In genomic region chr15:12013532-12014196, GRCm38 (mm10) we compare ENCODE assay signal across 24 mouse cellular contexts. TPM values are rescaled to one million over a fixed set of nuclear protein-coding genes. Genes with fewer than 3 reads are reported as not detected.
DNase-seq lines count a peak whose midpoint lies in the region; TF ChIP-seq lines count a peak whose summit lies in the region.
"Had no signal": no experiment of that assay in that cellular context is flagged by ENCODE, and none has a peak within 500 bp of the region (broad histone marks: within the 10 kb centered on the region; RNA-seq: fewer than 3 reads in every experiment).

No protein-coding gene starts in this region.

- no peak for TF ChIP-seq CTCF in spleen, adult 2 months (IDR thresholded peaks at IDR 0.05; ENCODE audit: extremely low read depth, insufficient read depth, insufficient read length, insufficient replicate concordance)

- no peaks in the 10 kb centered on the region for H3K36me3 ChIP-seq in spleen, adult 2 months (ENCODE audit: control insufficient read depth, insufficient read depth, low read length)
- H3K36me3 ChIP-seq: embryonic facial prominence, embryonic 10.5 days; embryonic facial prominence, embryonic 13.5 days; forebrain, embryonic 12.5 days; forebrain, embryonic 15.5 days; heart, embryonic 12.5 days; heart, embryonic 15.5 days; hindbrain, embryonic 10.5 days; hindbrain, embryonic 13.5 days had no signal

- no peak overlapping the region for H3K4me3 ChIP-seq in spleen, adult 2 months (ENCODE audit: extremely low read depth, insufficient read depth, insufficient read length)
- H3K4me3 ChIP-seq: embryonic facial prominence, embryonic 10.5 days; embryonic facial prominence, embryonic 13.5 days; erythroblast, embryonic 14.5 days; forebrain, embryonic 12.5 days; forebrain, embryonic 15.5 days; heart, embryonic 12.5 days; heart, embryonic 15.5 days; hindbrain, embryonic 10.5 days; hindbrain, embryonic 13.5 days had no signal

- H3K27ac ChIP-seq in spleen, adult 2 months (ENCODE audit: insufficient read depth, low read length) = peak overlapping the region; percentile 75
- H3K27ac ChIP-seq: embryonic facial prominence, embryonic 10.5 days; embryonic facial prominence, embryonic 13.5 days; forebrain, embryonic 12.5 days; forebrain, embryonic 15.5 days; heart, embryonic 15.5 days; hindbrain, embryonic 10.5 days; hindbrain, embryonic 13.5 days had no signal

- DNase-seq in gastrocnemius, adult 18-20 months (ENCODE audit: low spot score) = peak; percentile 23
- DNase-seq in gastrocnemius, postnatal 10 days = no peak
- DNase-seq in spleen, adult 2 months (ENCODE audit: low read depth in 1 of 2, low spot score in 2 of 2) = no peak
- no peak for DNase-seq in spleen, postnatal 14 days (ENCODE audit: low spot score in 2 of 2)
- DNase-seq in induced T-regulatory cell, adult 2 months (ENCODE audit: low read depth) = peak; percentile 25
- no peak for DNase-seq in lung, postnatal 14 days
- DNase-seq in right cerebral cortex, postnatal 10 days (ENCODE audit: low spot score in 2 of 2) = no peak
- DNase-seq: adrenal gland, adult 2 months; adrenal gland, postnatal 14 days; cerebellum, adult 2 months; cerebellum, adult 9-11 months; cerebellum, postnatal 25 days; gastrocnemius, postnatal 36 days; heart, postnatal 10 days; heart, postnatal 36 days had no signal

- peaks cover 11% of the 10 kb centered on the region for H3K4me1 ChIP-seq in spleen, adult 2 months (ENCODE audit: control insufficient read depth, insufficient read depth, insufficient read length)
- H3K4me1 ChIP-seq: forebrain, embryonic 12.5 days; forebrain, embryonic 15.5 days; hindbrain, embryonic 10.5 days had no signal

- TF ChIP-seq POLR2A in spleen, adult 2 months (IDR thresholded peaks at IDR 0.05; ENCODE audit: low read depth, low read length) = no peak

- 34% methylated on average over 6 of the region's 6 CpGs for WGBS in spleen, adult 2 months

- H3K27me3 ChIP-seq in spleen, adult 2 months (ENCODE audit: control insufficient read depth, insufficient read depth, low read length) = no peaks in the 10 kb centered on the region
- H3K27me3 ChIP-seq: embryonic facial prominence, embryonic 13.5 days; forebrain, embryonic 12.5 days; forebrain, embryonic 15.5 days; heart, embryonic 12.5 days; heart, embryonic 15.5 days; hindbrain, embryonic 13.5 days had no signal

RNA-seq across cellular contexts. Expression of gene Sub1, which starts 16.9 kb away (rescaled TPM):
- 100 to 1,000 TPM in 1 of 2 experiments, 10 to 100 TPM in 1; 85.1 to 119 TPM for total RNA-seq in gastrocnemius, adult 18-20 months (2021)
- 100 to 1,000 TPM; 152 to 153 TPM for total RNA-seq in gastrocnemius, postnatal 10 days (2021)
- polyA plus RNA-seq in spleen, adult 2 months (2012; rRNA removed) = 2.4 and 2.9 TPM in 2 replicates

Comparison
In these comparisons a context has a peak if more than half of its experiments do, and no peak if none do; other contexts are left out.
1. DNase-seq: peak in gastrocnemius, adult 18-20 months (single experiment) and induced T-regulatory cell, adult 2 months (single experiment); none in gastrocnemius, postnatal 10 days (single experiment), spleen, adult 2 months (0 of 2), spleen, postnatal 14 days (0 of 2), lung, postnatal 14 days (single experiment) and right cerebral cortex, postnatal 10 days (0 of 2).